Mouse (Mus musculus): ENCODE measurements around the gene Emilin1. TPM values are rescaled to one million over a fixed set of nuclear protein-coding genes. Genes with fewer than 3 reads are reported as not detected.

Gene Emilin1
- total RNA-seq, 2 experiments from 2014 or later = 2.0 TPM

GRCm38 (mm10) chr5:30921256-30922033, 8.2 kb downstream of the Emilin1 start, which contains the start of gene Khk:
Khk (plus strand) TSS chr5:30921431.
- H3K4me3 ChIP-seq = peak within 1 kb of the TSS; percentile 88
- TF ChIP-seq CTCF (conservative IDR thresholded peaks at IDR 0.05) = peak; percentile 87
- peak; percentile 73 to 92 for DNase-seq (ENCODE audit: low spot score in 2 of 2)
- peak within 1 kb of the TSS; percentile 85 for H3K27ac ChIP-seq

GRCm38 (mm10) chr5:30922581-30923041, 9.4 kb downstream of the Emilin1 start:
- H3K4me3 ChIP-seq = peak overlapping the region; percentile 88; the same call in 1 of the 2 replicates
- TF ChIP-seq CTCF (conservative IDR thresholded peaks at IDR 0.05) = no peak
- no peak overlapping the region for H3K27ac ChIP-seq
- no peak for DNase-seq (ENCODE audit: low spot score in 2 of 2)

GRCm38 (mm10) chr5:30923119-30923518, 9.9 kb downstream of the Emilin1 start:
- DNase-seq (ENCODE audit: low spot score in 2 of 2) = no peak
- Histone ChIP-seq H3K27ac (no peak overlapping the region), H3K4me3 (no peak overlapping the region)
- TF ChIP-seq CTCF (conservative IDR thresholded peaks at IDR 0.05) = no peak

- H3K4me3 ChIP-seq = no peak overlapping the region
- DNase-seq (ENCODE audit: low spot score in 2 of 2) = no peak
- no peak for TF ChIP-seq CTCF (conservative IDR thresholded peaks at IDR 0.05)
- no peak overlapping the region for H3K27ac ChIP-seq
These were observed 11.4 kb downstream of the Emilin1 start for GRCm38 (mm10) chr5:30924614-30925013.

GRCm38 (mm10) chr5:30925217-30925616, 12.0 kb downstream of the Emilin1 start:
- no peak for DNase-seq (ENCODE audit: low spot score in 2 of 2)
- no peak for TF ChIP-seq CTCF (conservative IDR thresholded peaks at IDR 0.05)
- H3K27ac ChIP-seq = no peak overlapping the region
- H3K4me3 ChIP-seq = no peak overlapping the region

- H3K4me3 ChIP-seq = no peak overlapping the region
- no peak for TF ChIP-seq CTCF (conservative IDR thresholded peaks at IDR 0.05)
- no peak overlapping the region for H3K27ac ChIP-seq
- DNase-seq (ENCODE audit: low spot score in 2 of 2) = no peak
These were observed 12.9 kb downstream of the Emilin1 start for GRCm38 (mm10) chr5:30926073-30926472.

- Histone ChIP-seq H3K4me3 (no peak overlapping the region; the same call in 1 of the 2 replicates), H3K27ac (peak overlapping the region; percentile 74)
- TF ChIP-seq CTCF (conservative IDR thresholded peaks at IDR 0.05) = no peak
- DNase-seq (ENCODE audit: low spot score in 2 of 2) = peak; percentile 58 to 78
These were observed 14.8 kb downstream of the Emilin1 start for GRCm38 (mm10) chr5:30927945-30928529.

GRCm38 (mm10) chr5:30930121-30930520, 16.9 kb downstream of the Emilin1 start:
- H3K27ac ChIP-seq = no peak overlapping the region
- no peak overlapping the region for H3K4me3 ChIP-seq
- TF ChIP-seq CTCF (conservative IDR thresholded peaks at IDR 0.05) = peak; percentile 91
- DNase-seq (ENCODE audit: low spot score in 2 of 2) = peak; percentile 69 to 86

- no peak for TF ChIP-seq CTCF (conservative IDR thresholded peaks at IDR 0.05)
- Histone ChIP-seq H3K27ac (no peak overlapping the region), H3K4me3 (no peak overlapping the region)
- DNase-seq (ENCODE audit: low spot score in 2 of 2) = no peak
These were observed 17.6 kb downstream of the Emilin1 start for GRCm38 (mm10) chr5:30930846-30931245.

- no peak for TF ChIP-seq CTCF (conservative IDR thresholded peaks at IDR 0.05)
- Histone ChIP-seq H3K27ac (no peak overlapping the region), H3K4me3 (no peak overlapping the region)
- DNase-seq (ENCODE audit: low spot score in 2 of 2) = no peak
These were observed 18.2 kb downstream of the Emilin1 start for GRCm38 (mm10) chr5:30931378-30931777.

GRCm38 (mm10) chr5:30933705-30934104, 20.5 kb downstream of the Emilin1 start:
- no peak overlapping the region for H3K4me3 ChIP-seq
- no peak for DNase-seq (ENCODE audit: low spot score in 2 of 2)
- TF ChIP-seq CTCF (conservative IDR thresholded peaks at IDR 0.05) = no peak
- H3K27ac ChIP-seq = no peak overlapping the region

- no peak overlapping the region for H3K27ac ChIP-seq
- TF ChIP-seq CTCF (conservative IDR thresholded peaks at IDR 0.05) = peak; percentile 65
- H3K4me3 ChIP-seq = no peak overlapping the region
- no peak for DNase-seq (ENCODE audit: low spot score in 2 of 2)
These were observed 21.7 kb downstream of the Emilin1 start for GRCm38 (mm10) chr5:30934725-30935461.

GRCm38 (mm10) chr5:30943004-30943403, 29.8 kb downstream of the Emilin1 start:
- no peak overlapping the region for H3K27ac ChIP-seq
- TF ChIP-seq CTCF (conservative IDR thresholded peaks at IDR 0.05) = peak; percentile 69
- no peak for DNase-seq (ENCODE audit: low spot score in 2 of 2)
- no peak overlapping the region for H3K4me3 ChIP-seq
